Mouse (Mus musculus) spleen, adult 2 months (tissue): Measurements from ENCODE around the gene Limk2. TPM values are rescaled to one million over a fixed set of nuclear protein-coding genes. Genes with fewer than 3 reads are reported as not detected.
A peak's percentile ranks its signal among the peaks of the same experiment; 100 is the strongest.

ENCODE experiments used
- DNase-seq, 2 experiments: peaks; one replicate each; pipeline versions ENCODE4 v3.0.0 to v3.0.0-alpha.2; 2012 to 2021; ENCODE audit warnings: low spot score in 2 of 2, low read depth in 1 of 2
- H3K27ac ChIP-seq: fragments of 200-500 bp; 2 replicates; pipeline ENCODE4 v1.5.1; 2012; ENCODE audit warnings: low read length, inconsistent platforms; ENCODE audit not compliant: insufficient read depth
- H3K27me3 ChIP-seq: fragments of 200-500 bp; 2 replicates; pipeline ENCODE4 v1.6.1; 2012; ENCODE audit warnings: mild to moderate bottlenecking, moderate library complexity, low read length, inconsistent platforms; ENCODE audit not compliant: control insufficient read depth, insufficient read depth
- H3K36me3 ChIP-seq: fragments of 200-500 bp; 2 replicates; pipeline ENCODE4 v1.6.1; 2012; ENCODE audit warnings: mild to moderate bottlenecking, low read length, inconsistent platforms; ENCODE audit not compliant: control insufficient read depth, insufficient read depth
- H3K4me1 ChIP-seq: fragments of 200-500 bp; 2 replicates; pipeline ENCODE4 v1.6.1; 2011; ENCODE audit warnings: inconsistent platforms; ENCODE audit not compliant: control insufficient read depth, insufficient read depth, insufficient read length
- H3K4me3 ChIP-seq: fragments of 200-500 bp; 2 replicates; pipeline ENCODE4 v1.5.1; 2011; ENCODE audit warnings: mild to moderate bottlenecking, inconsistent platforms; ENCODE audit not compliant: insufficient read depth, insufficient read length; ENCODE audit errors: extremely low read depth
- CTCF ChIP-seq: fragments of 200-500 bp; IDR thresholded peaks from 2 replicates; pipeline ENCODE4 v1.5.1; 2011; ENCODE audit warnings: mild to moderate bottlenecking, inconsistent platforms; ENCODE audit not compliant: insufficient read depth, insufficient read length, insufficient replicate concordance; ENCODE audit errors: extremely low read depth
- POLR2A ChIP-seq: fragments of 200-500 bp; IDR thresholded peaks from 2 replicates; pipeline ENCODE4 v1.6.1; 2011; ENCODE audit warnings: low read depth, low read length, inconsistent platforms
- WGBS: fragments of 180-500 bp; shearing (Covaris S2); methylation state at CpG from one replicate; pipeline ENCODE4 v1.1.7; 2018; 5-methylcytosine and 5-hydroxymethylcytosine counted together
- polyA plus RNA-seq: library from polyadenylated mRNA; depleted of rRNA; stranded (reverse); fragments of >200 nt; gene quantifications from 2 replicates; pipeline ENCODE4 v1.2.3, GENCODE M21; 2012

Gene Limk2
- polyA plus RNA-seq, 1 experiment: 66.6 TPM

- H3K4me3 ChIP-seq: no peak overlapping the region
- H3K36me3 ChIP-seq: peaks cover 30% of the 10 kb centered on the region
- no peaks in the 10 kb centered on the region for H3K27me3 ChIP-seq
- peak overlapping the region; percentile 77 for H3K27ac ChIP-seq
- WGBS: 72% methylated on average over 3 of the region's 3 CpGs
- TF ChIP-seq CTCF (no peak), POLR2A (no peak)
- no peak for DNase-seq
- peaks cover 5% of the 10 kb centered on the region; the same call in 1 of the 2 replicates for H3K4me1 ChIP-seq
Observed at GRCm38 (mm10) chr11:3344916-3345315, 64.1 kb downstream of the Limk2 start.

- H3K36me3 ChIP-seq: peaks cover 28% of the 10 kb centered on the region
- H3K4me3 ChIP-seq: no peak overlapping the region
- H3K27me3 ChIP-seq: no peaks in the 10 kb centered on the region
- WGBS: 86% methylated on average over 5 of the region's 5 CpGs
- H3K27ac ChIP-seq: no peak overlapping the region
- no peaks in the 10 kb centered on the region; the same call in 1 of the 2 replicates for H3K4me1 ChIP-seq
- TF ChIP-seq POLR2A: no peak
- TF ChIP-seq CTCF: no peak
- DNase-seq: no peak
Observed at GRCm38 (mm10) chr11:3341476-3341875, 67.5 kb downstream of the Limk2 start.

- WGBS: 70% methylated on average over 5 of the region's 5 CpGs
- Histone ChIP-seq H3K4me3 (no peak overlapping the region), H3K27ac (peak overlapping the region; percentile 50), H3K4me1 (peaks cover 19% of the 10 kb centered on the region; the same call in 1 of the 2 replicates), H3K27me3 (no peaks in the 10 kb centered on the region), H3K36me3 (peaks cover 27% of the 10 kb centered on the region)
- TF ChIP-seq POLR2A (no peak), CTCF (no peak)
- DNase-seq: no peak
Observed at GRCm38 (mm10) chr11:3337961-3338360, 71.0 kb downstream of the Limk2 start.

GRCm38 (mm10) chr11:3337173-3337955 is 71.6 kb downstream of the Limk2 start:
- 79% methylated on average over 12 of the region's 12 CpGs for WGBS
- Histone ChIP-seq H3K27me3 (no peaks in the 10 kb centered on the region), H3K36me3 (peaks cover 26% of the 10 kb centered on the region), H3K4me1 (peaks cover 23% of the 10 kb centered on the region; the same call in 1 of the 2 replicates), H3K4me3 (no peak overlapping the region), H3K27ac (peak overlapping the region; percentile 50)
- TF ChIP-seq POLR2A (no peak), CTCF (no peak)
- DNase-seq: no peak

GRCm38 (mm10) chr11:3336602-3337001 is 72.4 kb downstream of the Limk2 start:
- H3K27ac ChIP-seq: peak overlapping the region; percentile 97
- H3K4me3 ChIP-seq: no peak overlapping the region
- peaks cover 20% of the 10 kb centered on the region for H3K36me3 ChIP-seq
- H3K4me1 ChIP-seq: peaks cover 23% of the 10 kb centered on the region; the same call in 1 of the 2 replicates
- 54% methylated on average over 3 of the region's 3 CpGs for WGBS
- no peak for TF ChIP-seq CTCF
- TF ChIP-seq POLR2A: no peak
- no peak for DNase-seq
- H3K27me3 ChIP-seq: no peaks in the 10 kb centered on the region

GRCm38 (mm10) chr11:3335651-3336216 is 73.3 kb downstream of the Limk2 start:
- Histone ChIP-seq H3K36me3 (peaks cover 14% of the 10 kb centered on the region), H3K27ac (peak overlapping the region; percentile 97)
- TF ChIP-seq POLR2A (peak; percentile 61; the same call in 1 of the 2 replicates), CTCF (no peak)

More at GRCm38 (mm10) chr11:3335651-3336216, 73.3 kb downstream of the Limk2 start:
- H3K27me3 ChIP-seq: no peaks in the 10 kb centered on the region
- peak overlapping the region; percentile 48; the same call in 1 of the 2 replicates for H3K4me3 ChIP-seq
- WGBS: 3% methylated on average over 11 of the region's 11 CpGs
- peaks cover 23% of the 10 kb centered on the region; the same call in 1 of the 2 replicates for H3K4me1 ChIP-seq
- peak; percentile 73 to 91 for DNase-seq
